Mouse (Mus musculus) spleen, adult 2 months (tissue): ENCODE results near the gene Cyp2w1. TPM values are rescaled to one million over a fixed set of nuclear protein-coding genes. Genes with fewer than 3 reads are reported as not detected.

Source experiments
- DNase-seq, 2 experiments: peaks; one replicate each; pipeline versions ENCODE4 v3.0.0 to v3.0.0-alpha.2; 2012 to 2021; ENCODE audit warnings: low spot score in 2 of 2, low read depth in 1 of 2
- H3K27ac ChIP-seq: fragments of 200-500 bp; 2 replicates; pipeline ENCODE4 v1.5.1; 2012; ENCODE audit warnings: low read length, inconsistent platforms; ENCODE audit not compliant: insufficient read depth
- H3K27me3 ChIP-seq: fragments of 200-500 bp; 2 replicates; pipeline ENCODE4 v1.6.1; 2012; ENCODE audit warnings: mild to moderate bottlenecking, moderate library complexity, low read length, inconsistent platforms; ENCODE audit not compliant: control insufficient read depth, insufficient read depth
- H3K36me3 ChIP-seq: fragments of 200-500 bp; 2 replicates; pipeline ENCODE4 v1.6.1; 2012; ENCODE audit warnings: mild to moderate bottlenecking, low read length, inconsistent platforms; ENCODE audit not compliant: control insufficient read depth, insufficient read depth
- H3K4me1 ChIP-seq: fragments of 200-500 bp; 2 replicates; pipeline ENCODE4 v1.6.1; 2011; ENCODE audit warnings: inconsistent platforms; ENCODE audit not compliant: control insufficient read depth, insufficient read depth, insufficient read length
- H3K4me3 ChIP-seq: fragments of 200-500 bp; 2 replicates; pipeline ENCODE4 v1.5.1; 2011; ENCODE audit warnings: mild to moderate bottlenecking, inconsistent platforms; ENCODE audit not compliant: insufficient read depth, insufficient read length; ENCODE audit errors: extremely low read depth
- CTCF ChIP-seq: fragments of 200-500 bp; IDR thresholded peaks from 2 replicates; pipeline ENCODE4 v1.5.1; 2011; ENCODE audit warnings: mild to moderate bottlenecking, inconsistent platforms; ENCODE audit not compliant: insufficient read depth, insufficient read length, insufficient replicate concordance; ENCODE audit errors: extremely low read depth
- POLR2A ChIP-seq: fragments of 200-500 bp; IDR thresholded peaks from 2 replicates; pipeline ENCODE4 v1.6.1; 2011; ENCODE audit warnings: low read depth, low read length, inconsistent platforms
- WGBS: fragments of 180-500 bp; shearing (Covaris S2); methylation state at CpG from one replicate; pipeline ENCODE4 v1.1.7; 2018; 5-methylcytosine and 5-hydroxymethylcytosine counted together
- polyA plus RNA-seq: library from polyadenylated mRNA; depleted of rRNA; stranded (reverse); fragments of >200 nt; gene quantifications from 2 replicates; pipeline ENCODE4 v1.2.3, GENCODE M21; 2012

Gene Cyp2w1
- polyA plus RNA-seq, 1 experiment = not detected

GRCm38 (mm10) chr5:139338891-139339290, 13.5 kb upstream of the Cyp2w1 start:
- 93% methylated on average over 11 of the region's 11 CpGs for WGBS
- no peaks in the 10 kb centered on the region for H3K27me3 ChIP-seq
- H3K4me3 ChIP-seq = no peak overlapping the region
- H3K4me1 ChIP-seq = no peaks in the 10 kb centered on the region; the same call in 1 of the 2 replicates
- DNase-seq = no peak
- TF ChIP-seq POLR2A = no peak
- TF ChIP-seq CTCF = no peak
- peaks cover 28% of the 10 kb centered on the region for H3K36me3 ChIP-seq
- no peak overlapping the region for H3K27ac ChIP-seq

- peak; percentile 62 to 71 for DNase-seq
- 9% methylated on average over 12 of the region's 12 CpGs for WGBS
These were observed 8.3 kb upstream of the Cyp2w1 start for GRCm38 (mm10) chr5:139344021-139344686.

GRCm38 (mm10) chr5:139344687-139345363, 7.6 kb upstream of the Cyp2w1 start:
- WGBS = under 1% methylated on average over 33 of the region's 33 CpGs
- Histone ChIP-seq H3K27ac (peak overlapping the region; percentile 69), H3K36me3 (peaks cover 16% of the 10 kb centered on the region), H3K4me1 (peaks cover 7% of the 10 kb centered on the region; the same call in 1 of the 2 replicates), H3K4me3 (peak overlapping the region; percentile 99), H3K27me3 (no peaks in the 10 kb centered on the region)
- peak; percentile 75 to 91 for DNase-seq
- TF ChIP-seq POLR2A (peak; percentile 51), CTCF (no peak)

More at GRCm38 (mm10) chr5:139344021-139344686, 8.3 kb upstream of the Cyp2w1 start:
- no peak for TF ChIP-seq POLR2A
- peak; percentile 85 for TF ChIP-seq CTCF
- H3K4me3 ChIP-seq = peak overlapping the region; percentile 99
- no peaks in the 10 kb centered on the region for H3K27me3 ChIP-seq
- no peak overlapping the region for H3K27ac ChIP-seq
- peaks cover 7% of the 10 kb centered on the region; the same call in 1 of the 2 replicates for H3K4me1 ChIP-seq
- H3K36me3 ChIP-seq = peaks cover 20% of the 10 kb centered on the region

- Histone ChIP-seq H3K27ac (no peak overlapping the region), H3K4me3 (no peak overlapping the region; the same call in 1 of the 2 replicates), H3K27me3 (no peaks in the 10 kb centered on the region), H3K4me1 (peaks cover 7% of the 10 kb centered on the region; the same call in 1 of the 2 replicates), H3K36me3 (peaks cover 13% of the 10 kb centered on the region)
- TF ChIP-seq POLR2A (no peak), CTCF (no peak)
- DNase-seq = no peak
- WGBS = 11% methylated on average over 5 of the region's 5 CpGs
These were observed 7.1 kb upstream of the Cyp2w1 start for GRCm38 (mm10) chr5:139345364-139345714.

GRCm38 (mm10) chr5:139347225-139347624, 5.2 kb upstream of the Cyp2w1 start:
- no peak for TF ChIP-seq POLR2A
- TF ChIP-seq CTCF = no peak
- Histone ChIP-seq H3K36me3 (peaks cover 3% of the 10 kb centered on the region), H3K4me3 (no peak overlapping the region), H3K4me1 (peaks cover 7% of the 10 kb centered on the region; the same call in 1 of the 2 replicates), H3K27ac (no peak overlapping the region), H3K27me3 (no peaks in the 10 kb centered on the region)
- DNase-seq = no peak
- whole genome bisulfite sequencing = 92% methylated on average over 1 of the region's 1 CpGs

GRCm38 (mm10) chr5:139349713-139350112, 2.7 kb upstream of the Cyp2w1 start:
- Histone ChIP-seq H3K27me3 (no peaks in the 10 kb centered on the region), H3K27ac (no peak overlapping the region), H3K36me3 (no peaks in the 10 kb centered on the region), H3K4me3 (no peak overlapping the region), H3K4me1 (peaks cover 3% of the 10 kb centered on the region; the same call in 1 of the 2 replicates)
- no peak for TF ChIP-seq POLR2A
- TF ChIP-seq CTCF = no peak
- DNase-seq = no peak
- WGBS = 82% methylated on average over 6 of the region's 6 CpGs

DNA sequence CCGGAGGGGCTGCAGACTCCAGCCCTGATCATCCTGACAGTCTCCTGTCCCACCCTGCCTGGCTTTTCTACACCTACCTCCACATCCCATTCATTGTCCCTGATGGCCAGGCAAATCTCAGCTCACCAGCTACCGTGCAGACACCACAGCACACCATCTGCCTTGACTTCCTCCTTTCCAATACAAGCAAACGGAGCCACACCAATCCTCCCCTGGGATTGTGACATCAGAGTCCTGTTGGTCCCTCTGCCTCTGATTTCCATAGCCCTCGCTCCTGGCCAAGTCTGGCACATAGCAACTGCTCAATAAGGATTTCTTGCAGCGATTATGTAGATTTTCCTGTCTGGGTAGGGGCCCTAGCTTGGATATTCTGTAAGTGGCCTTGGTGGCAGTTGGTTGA, 1.3 kb upstream of the Cyp2w1 start, which contains the start of gene Cox19:
Cox19 (minus strand) TSS at position 285 of the 400 bp plus-strand sequence.
- Histone ChIP-seq H3K27me3 (no peaks in the 10 kb centered on the region), H3K4me3 (no peak within 1 kb of the TSS), H3K36me3 (no peaks in the 10 kb centered on the region), H3K27ac (no peak within 1 kb of the TSS), H3K4me1 (no peaks in the 10 kb centered on the region)
- TF ChIP-seq CTCF = no peak
- no peak for TF ChIP-seq POLR2A
- DNase-seq = no peak
- 36% methylated on average over 5 of the region's 5 CpGs for WGBS
